Mouse (Mus musculus) right cerebral cortex, postnatal 10 days (tissue): ENCODE data around the gene Aipl1.

Source experiments
- DNase-seq, 2 experiments: peaks; one replicate each; pipeline ENCODE4 v3.0.0; 2021; ENCODE audit warnings: low spot score in 2 of 2

Gene Aipl1

DNA sequence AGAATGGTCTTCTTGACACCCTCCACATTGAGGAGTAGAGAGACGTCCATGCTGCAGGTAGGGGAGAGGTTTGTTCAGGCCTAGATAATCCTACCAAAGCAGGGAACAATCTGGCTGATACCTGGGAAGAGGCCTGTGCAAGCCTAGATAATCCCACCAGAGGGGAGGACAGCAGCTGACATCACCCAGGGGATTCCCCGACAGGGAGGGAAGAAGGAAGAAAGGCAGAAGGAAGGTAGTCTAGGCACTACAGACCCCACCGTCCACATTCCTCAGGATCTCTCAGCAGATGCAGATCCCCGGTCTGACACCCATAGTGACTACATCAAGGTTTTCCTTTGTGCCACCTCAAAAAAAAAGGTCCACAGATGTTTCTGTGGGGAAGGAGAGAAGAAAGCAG, at the start of gene Aipl1:
TSS of gene Aipl1 (minus strand) at position 101 of the 400 bp plus-strand sequence.
- no peak for DNase-seq

DNA sequence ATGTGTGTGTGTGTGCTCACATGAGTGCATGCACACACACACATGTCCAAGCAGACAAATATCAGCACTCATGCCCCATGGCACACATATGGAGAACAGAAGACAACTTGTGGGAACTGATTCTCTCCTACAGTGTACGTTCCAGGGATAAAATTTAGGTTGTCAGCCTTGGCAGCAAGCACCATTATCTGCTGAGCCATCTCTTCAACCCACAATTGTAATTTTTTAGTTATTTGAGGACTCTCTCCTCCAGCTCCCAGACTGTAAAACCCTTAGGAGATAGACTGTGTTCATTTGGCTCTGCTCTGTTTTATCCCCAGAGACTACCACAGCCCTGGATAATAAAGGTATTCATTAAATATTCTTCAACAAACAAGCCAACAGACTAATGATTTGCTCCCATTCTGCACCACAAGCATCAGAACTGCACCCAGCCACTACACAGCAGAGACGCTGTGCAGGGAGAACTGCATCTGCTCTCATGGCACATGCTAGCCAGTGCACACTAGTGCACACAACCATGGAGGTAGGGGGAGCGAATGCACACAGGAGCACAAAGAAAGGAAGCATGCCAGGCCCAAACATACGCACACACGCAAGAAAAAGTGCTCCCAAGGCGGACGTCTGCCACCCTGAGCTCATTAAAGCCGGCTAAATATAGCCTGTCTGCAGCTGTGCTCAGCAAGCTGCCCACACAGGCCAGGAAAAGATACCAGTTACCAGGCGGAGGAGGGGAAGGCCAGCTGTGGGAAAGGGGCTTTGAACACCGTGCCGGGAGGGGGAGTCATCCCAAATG, 49.1 kb upstream of the Aipl1 start:
- peak; percentile 80 to 91 for DNase-seq

DNA sequence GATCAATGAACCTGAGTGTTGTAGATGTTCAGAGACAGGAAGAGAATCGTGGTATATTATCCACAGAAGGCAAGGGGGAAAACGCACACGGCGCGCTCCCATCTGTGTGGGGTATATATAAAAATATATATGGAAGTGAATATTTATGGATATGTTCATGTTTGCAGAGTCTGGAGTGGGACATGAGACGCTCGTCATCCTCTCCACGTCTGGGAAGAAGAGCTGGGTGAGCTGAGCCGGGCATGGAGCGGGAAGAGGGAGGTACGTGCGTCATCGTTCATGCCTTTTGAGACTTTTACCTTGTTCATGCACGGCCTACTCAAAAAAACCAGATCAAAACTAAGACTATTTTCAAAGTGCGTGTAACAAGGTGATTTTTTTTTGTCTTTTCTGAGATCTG, 47.0 kb upstream of the Aipl1 start:
- DNase-seq = peak; percentile 55 to 63

DNA sequence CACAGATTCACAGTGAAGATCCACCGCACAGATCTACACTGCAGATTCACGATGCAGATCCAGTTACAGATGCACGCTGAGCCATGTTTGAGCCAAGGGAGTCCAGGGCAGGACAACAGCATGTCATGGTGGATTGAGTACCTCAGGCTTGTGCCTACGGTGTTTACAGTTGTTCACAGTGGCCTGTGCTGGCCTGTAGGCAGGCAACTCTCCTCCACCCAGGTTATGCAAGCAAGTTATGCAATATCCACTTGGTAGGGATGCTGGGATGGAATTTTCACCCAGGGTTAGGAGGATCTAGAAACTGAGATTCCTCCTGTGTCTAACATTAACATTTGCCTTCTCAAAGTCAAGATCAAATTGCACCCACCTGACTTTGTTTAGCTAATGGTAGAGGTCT, 45.3 kb upstream of the Aipl1 start:
- DNase-seq = no peak

DNA sequence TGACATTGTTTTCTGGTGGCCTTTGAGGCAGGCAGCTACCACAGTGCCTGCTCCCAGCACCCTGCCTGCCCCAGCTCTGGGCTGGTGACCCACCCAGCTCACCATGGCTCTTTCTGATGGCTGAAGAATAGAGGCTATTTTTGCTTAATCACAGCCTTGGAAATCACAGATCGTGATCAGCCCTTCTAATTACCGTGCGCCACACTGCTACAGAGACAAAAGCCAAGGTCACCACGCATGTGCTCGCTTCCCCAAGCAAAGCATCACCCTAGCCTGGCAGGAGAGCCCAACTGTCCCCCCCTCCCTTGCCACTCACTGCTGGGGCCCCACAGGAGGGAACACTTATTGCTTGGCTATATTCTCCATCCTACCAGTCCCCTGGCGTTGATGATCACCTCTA, 43.2 kb upstream of the Aipl1 start:
- no peak for DNase-seq

DNA sequence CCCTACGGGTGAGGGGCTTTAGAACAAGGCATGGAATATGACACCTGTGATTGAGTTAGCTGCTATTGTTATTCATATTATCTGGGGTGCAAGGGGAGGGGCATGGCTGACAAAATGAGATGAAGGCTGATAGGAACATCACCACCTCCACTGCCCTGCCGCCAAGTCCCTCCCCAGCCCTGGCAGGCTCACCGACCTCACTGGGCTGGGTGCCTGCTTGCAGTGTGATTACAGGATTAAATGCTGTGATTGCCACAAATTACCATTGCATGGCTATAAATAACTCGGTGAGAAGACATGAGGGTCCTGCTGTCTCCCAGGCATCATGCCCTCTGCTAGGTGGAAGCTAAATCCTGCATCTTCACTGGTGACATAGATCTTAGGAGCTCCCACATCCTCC, 41.3 kb upstream of the Aipl1 start:
- DNase-seq = peak; percentile 57 to 61

DNA sequence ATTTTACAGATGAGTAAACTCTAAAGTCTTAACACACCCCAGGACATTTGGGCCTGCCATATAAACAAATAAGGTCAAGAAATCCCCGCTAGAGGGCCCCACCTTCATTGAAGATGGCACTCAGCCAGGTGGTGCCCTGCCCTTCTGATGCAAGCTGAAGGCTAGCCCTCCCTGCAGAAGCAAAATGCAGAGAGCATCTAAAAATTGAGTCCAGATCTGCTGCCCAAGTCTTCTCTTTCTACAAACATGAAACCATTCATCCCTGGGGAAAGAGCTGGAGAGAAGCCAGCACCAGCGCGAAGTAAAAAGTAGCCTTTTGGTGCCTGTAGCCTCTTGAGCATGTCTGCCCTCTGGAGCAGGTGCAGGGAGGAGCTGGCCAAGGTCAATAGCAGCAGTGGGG, 40.7 kb upstream of the Aipl1 start:
- DNase-seq = no peak

DNA sequence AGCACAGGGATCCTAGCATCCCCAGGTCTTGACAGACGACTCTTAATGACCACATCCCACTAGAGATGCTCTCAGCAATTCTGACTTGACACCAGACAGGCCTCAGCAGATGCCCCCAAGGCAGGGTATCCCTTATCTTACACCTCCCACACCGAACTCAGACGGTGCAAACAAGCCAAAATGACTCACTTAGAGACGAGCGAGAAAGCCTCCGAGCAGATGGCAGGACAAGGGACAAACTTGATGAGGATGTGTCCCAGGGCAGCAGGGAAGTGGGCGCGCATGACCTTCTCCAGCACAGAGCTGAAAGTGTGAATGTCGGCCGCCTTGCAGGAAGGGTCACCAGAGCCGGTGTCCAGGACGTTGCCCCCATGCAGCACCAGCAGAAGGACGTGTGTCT, 36.9 kb upstream of the Aipl1 start:
- no peak for DNase-seq

DNA sequence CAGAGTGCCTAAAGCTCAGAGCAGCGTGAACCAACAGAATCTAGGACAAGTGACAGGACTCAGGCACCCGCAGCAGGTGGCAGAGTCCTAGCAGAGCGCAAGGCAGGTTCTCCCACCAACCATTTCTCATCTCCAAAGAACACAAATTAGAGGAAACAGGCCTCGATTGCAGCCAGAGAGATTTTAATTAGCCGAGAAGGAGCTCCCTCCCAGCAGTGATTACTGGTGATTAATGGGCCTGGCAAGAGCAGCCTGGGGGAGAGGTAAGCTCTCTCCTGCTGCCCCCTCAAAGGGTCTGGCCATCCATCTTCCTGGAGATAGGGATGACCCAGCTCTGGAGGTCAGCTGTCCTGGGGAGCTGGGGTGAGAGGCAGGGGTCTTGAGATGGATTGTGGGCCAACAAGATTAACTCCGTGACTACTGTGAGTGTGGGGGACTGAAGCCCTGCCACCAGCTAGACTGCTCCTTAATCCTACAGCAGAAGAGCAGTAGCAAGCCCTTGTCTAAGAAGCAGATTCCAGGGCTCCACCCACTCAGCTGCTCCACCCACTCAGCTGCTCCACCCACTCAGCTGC, 35.1 kb upstream of the Aipl1 start:
- no peak for DNase-seq

DNA sequence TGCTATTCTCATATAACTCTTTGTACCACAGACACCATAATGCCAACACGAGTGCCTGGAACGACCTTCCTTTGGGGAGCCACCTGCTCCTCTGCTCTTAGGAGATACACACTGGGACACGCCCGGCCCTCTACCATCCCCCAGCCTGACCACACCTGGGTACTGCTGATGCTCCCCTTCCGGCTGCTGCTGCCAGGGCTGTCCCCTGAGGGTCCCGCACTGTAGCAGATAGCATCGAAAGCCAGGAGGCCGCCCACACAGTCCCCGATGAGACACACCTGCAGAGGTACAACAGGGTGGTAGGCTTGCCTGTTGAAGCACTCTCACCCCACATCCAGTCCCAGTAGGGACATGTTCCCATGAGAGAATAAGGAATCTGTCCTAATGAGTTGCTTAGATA, 33.4 kb upstream of the Aipl1 start:
- DNase-seq = no peak

DNA sequence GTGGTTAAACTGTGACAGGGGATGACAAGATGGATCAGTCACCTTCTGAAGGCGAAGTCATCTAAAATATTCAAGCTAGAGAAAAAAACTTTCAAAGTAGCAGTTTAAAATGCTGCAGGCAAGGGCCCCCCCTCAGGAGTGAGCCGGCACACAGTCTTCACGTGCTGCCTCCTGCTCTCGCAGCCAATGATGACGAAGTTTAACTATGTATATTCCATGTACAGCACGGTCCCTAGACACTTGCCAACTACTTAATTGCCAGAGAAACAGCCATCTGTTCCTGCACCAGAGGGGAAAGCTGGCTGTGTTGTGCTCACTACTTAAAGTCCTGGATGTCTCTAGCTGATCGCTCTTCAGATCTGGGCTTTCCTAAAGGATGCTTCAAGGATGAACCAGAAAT, 30.7 kb upstream of the Aipl1 start:
- DNase-seq = peak; percentile 57 to 81

DNA sequence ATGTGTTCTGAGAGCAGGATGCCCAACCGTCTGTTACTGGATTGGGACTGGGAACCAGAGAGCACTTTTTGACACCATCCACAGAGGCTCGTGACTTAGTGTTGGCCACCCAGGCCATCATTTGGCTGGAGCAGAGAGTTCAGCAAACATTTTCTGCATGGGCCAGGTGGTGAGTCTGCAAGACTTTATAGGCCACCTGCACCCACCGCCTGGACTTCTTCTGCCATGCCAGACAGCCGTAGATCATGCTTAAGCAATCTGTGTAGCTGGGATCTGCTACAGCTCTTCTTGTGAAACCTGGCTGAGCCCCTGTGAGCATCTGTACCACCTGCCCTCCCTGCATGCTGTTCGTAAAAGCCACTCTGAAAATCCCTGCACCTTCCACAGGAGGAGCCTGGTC, 30.0 kb upstream of the Aipl1 start:
- DNase-seq = no peak

DNA sequence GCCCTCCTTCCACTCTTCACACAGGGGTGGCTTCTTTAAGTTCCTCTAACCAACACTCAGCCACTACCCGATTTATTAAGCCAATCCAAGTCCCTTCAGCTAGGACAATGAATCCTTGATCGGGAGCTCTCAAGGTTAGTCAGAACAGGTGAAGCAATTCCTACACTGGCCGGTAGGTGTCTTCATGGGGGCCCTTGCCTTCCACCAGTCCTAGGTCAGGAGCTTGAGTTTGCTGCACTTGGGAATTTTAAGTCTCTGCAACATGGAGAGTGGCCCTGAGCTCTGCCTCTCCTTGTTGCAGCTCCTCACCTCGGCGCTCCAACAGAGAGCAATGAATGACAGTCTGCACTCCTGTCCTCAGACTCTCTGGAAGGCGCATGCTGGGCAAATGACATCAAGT, 29.0 kb upstream of the Aipl1 start:
- DNase-seq = no peak

DNA sequence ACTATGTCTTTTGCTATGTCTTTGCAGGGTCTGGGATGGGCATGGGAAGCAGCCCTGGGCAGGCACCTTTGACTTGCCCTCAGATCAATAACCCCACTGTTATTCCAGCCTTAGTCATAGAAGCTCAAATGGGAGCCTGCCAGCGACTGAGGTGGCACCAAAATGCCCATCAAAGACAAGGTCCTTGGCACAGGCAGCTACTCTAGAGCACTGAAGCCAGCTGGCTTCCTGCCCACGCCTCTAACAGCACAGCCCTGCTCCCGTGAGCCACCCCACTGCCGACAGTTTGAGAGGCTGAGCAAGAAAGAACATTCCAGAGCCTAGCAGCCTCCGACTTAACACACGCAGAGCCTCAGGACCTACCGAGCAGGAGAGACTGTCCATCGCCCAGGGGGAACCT, 27.8 kb upstream of the Aipl1 start:
- DNase-seq = peak; percentile 77

DNA sequence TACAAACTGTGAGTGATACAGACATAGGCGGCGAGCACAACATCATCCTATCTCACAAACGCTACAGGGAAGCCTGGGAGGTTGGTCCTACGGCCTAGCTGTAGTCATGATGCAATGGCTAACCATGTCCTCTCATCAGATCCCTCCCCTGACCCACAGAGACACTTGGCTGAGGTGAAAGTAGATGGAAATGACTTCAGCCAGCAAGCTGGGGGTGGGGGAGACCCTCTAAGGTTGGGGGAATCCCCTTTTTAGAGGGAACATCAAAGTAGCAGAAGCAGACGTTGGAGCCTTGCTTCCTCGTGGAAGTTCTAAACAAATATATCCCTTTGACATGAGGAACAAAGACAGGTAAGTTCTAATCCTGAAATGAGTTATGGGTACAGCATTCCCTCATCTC, 27.1 kb upstream of the Aipl1 start:
- no peak for DNase-seq

DNA sequence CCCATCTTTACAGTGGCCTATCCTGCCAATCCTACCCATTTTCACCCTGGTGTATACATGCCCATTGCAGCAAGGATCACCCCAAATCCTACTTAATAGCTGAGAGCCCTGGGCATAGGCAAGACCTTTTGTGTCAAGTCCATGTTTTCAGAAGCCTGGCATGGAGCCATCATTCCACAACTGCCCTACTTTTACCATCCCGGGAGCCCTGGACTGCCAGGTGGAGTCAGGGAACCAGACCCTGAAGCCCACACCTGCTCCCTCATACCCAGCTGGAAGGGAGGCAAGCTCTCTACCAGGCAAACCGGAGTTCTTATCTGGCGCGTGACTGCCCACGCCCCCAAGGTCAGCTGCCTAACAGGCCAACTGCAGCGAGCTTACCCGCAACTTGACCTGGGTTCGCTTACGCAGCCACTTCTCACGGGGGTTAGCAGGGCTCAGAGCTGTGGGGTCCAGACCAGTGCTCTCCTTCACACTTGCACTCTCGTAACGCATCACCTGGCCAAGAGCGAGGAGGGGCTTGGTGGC, 23.8 kb upstream of the Aipl1 start:
- DNase-seq = no peak

DNA sequence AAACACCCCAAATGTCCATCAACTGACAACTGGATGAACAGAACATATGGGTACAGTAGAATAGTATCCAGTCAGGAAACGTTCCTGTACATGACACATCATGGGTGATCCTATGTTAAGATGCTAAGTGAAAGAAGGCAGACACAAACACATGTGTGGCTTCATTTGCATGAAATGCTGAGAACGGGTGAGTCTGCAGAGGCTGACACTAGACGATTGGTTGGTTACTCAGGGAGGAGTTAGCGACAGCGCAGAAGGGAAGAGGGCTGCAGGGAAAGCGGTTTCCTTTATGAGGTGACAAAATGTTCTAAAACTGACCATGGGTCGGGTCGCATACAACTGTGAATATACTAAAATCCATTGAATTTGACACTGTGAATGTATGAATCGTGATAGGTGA, 23.1 kb upstream of the Aipl1 start:
- no peak for DNase-seq

DNA sequence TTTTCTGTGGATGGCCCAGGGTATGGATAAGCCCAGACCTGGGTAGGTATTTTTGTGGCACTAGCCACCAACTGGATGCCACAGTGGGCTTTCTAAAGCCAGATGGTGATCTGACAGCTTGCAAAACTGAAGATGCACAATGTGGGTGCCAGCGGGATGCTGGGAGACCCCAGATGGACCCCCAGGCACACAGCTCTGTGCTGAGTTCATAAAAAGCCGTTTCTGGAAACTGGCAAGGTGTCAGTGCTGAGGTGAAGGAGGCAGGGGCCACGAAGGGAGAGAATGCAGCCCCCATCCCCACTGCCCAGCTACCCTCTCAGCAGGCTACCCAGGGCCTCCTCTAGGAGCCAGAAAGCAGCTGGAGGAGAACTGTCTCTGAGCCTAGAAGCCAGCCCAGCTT, 19.9 kb upstream of the Aipl1 start:
- DNase-seq = no peak

DNA sequence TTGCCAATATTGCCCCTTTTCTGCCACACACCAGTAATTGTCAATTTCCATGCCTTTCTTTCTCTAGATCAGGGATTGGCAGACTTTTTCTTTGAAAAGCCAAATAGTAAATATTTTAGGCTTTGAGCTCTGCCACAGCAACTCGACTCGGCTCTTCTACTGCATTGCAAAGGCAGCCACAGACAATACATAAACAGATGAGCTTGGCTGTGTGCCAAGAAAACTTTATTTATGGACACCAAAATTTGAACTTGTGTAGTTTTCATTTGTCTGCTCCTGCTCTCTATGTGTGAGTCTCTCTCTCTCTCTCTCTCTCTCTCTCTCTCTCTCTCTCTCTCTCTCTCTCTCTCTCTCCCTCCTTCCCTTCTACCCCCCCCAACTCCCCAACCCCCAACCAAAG, 17.9 kb upstream of the Aipl1 start:
- no peak for DNase-seq

DNA sequence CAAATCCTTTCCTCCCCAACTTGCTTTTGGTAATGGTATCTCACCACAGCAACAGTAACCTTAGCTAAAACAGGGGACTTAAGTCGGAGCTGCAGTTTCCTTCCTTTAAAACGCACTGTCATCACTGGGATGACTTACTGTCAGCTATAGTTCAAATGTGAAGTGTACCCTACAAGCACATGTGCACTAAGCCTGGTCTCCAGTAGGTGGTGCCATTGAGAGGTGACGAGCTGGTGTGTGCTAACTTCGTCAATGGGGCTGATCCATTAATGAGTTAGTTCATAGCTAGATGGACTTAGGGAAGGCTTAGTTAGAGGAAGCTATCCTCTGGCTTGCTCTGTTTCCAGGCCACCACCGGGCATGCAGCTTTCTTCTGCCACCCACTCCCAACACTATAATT, 15.3 kb upstream of the Aipl1 start:
- DNase-seq = peak; percentile 82 to 89

DNA sequence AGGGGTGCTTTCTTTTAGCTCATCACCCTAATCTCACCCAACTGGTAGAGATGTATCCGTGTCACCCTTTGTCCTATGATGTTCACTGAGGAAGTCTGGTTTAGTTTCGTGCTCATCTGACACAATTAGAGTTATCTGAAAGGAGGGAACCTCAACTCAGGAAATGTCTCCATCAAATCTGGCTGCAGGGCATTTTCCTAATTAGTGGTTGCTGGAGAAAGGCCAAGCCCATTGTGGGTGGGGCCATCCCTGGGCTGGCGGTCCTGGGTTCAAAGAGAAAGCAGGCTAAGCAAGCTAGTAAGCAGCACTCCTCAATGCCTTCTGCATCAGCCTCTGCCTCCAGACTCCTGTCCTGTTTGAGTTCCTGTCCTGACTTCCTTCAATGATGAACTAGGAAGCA, 14.9 kb upstream of the Aipl1 start:
- no peak for DNase-seq

DNA sequence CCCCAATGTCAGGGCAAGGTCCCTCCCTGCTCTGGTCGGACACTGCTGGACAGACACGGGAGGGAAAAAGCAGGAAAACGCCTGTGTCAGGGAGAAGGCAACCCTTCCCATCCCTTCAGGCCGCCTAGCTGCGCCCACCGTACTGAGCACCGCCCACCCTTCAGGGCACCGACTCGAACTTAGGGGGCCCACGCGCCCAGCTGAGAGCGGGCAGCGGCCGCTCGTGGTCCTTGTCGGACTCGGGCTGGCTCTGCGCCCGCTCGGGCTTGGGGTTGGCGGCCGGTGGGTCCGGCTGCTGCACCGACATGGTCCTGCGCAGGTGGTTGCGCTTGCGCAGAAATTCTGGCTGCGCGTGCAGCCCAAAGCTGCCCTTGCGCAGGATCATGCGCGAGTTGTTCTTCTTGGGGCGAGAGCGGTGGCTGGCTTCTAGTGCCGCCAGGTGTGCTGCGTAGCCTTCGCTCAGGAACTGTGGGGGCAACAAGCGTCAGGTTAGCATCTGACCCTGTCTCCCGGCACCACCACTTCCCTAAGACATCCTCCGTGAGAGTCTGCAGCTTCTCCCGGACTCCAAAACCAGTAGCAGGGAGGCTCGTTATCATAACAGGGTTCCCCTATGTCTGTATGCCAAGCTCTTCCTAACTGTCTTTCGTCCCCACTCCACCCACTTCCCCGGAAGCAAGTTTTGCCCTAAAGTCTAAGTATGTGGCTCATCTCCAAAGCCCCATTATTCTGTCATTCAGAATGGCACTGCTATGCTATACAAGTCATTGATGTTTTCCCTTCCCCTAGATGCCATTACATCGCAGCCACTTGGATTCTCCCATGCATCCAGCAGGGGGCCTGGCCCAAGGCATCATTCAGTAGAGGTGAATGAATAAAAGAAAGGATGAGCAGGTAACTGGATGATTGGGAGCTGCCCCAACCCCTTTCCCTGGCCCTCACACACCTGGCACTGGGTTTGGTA, 13.9 kb upstream of the Aipl1 start:
- peak; percentile 73 to 79 for DNase-seq
